Mouse (Mus musculus): ENCODE results near the gene Gm3435. TPM values are rescaled to one million over a fixed set of nuclear protein-coding genes. Genes with fewer than 3 reads are reported as not detected.
A peak's percentile ranks its signal among the peaks of the same experiment; 100 is the strongest.
"Not testable (repeated sequence)": the region's sequence is repeated elsewhere in the genome, so short reads cannot be mapped to it uniquely, and the experiment has no call there.

Gene Gm3435
- 8.8 and 9.7 TPM in 2 replicates for polyA plus RNA-seq (2012; rRNA removed)

GRCm38 (mm10) chr17:15009706-15010413 is at the start of gene Gm3435:
Gene Gm3435 (plus strand): TSS chr17:15010176.
- DNase-seq (ENCODE audit: low spot score): not testable (repeated sequence)

- DNase-seq (ENCODE audit: low spot score): peak; percentile 40
Measured at GRCm38 (mm10) chr17:14960520-14960919, 49.5 kb upstream of the Gm3435 start.

- DNase-seq (ENCODE audit: low spot score): peak; percentile 61
Measured at GRCm38 (mm10) chr17:14960951-14961556, 48.9 kb upstream of the Gm3435 start, which contains the start of gene Phf10. Gene Phf10 (minus strand): TSS chr17:14961273.

- DNase-seq (ENCODE audit: low spot score): not testable (repeated sequence)
Measured at GRCm38 (mm10) chr17:14961557-14962154, 48.3 kb upstream of the Gm3435 start.

GRCm38 (mm10) chr17:14968373-14968913 is 41.5 kb upstream of the Gm3435 start:
- not testable (repeated sequence) for DNase-seq (ENCODE audit: low spot score)

- not testable (repeated sequence) for DNase-seq (ENCODE audit: low spot score)
Measured at GRCm38 (mm10) chr17:14977718-14978361, 32.1 kb upstream of the Gm3435 start.

- DNase-seq (ENCODE audit: low spot score): not testable (repeated sequence)
Measured at GRCm38 (mm10) chr17:14978362-14979038, 31.5 kb upstream of the Gm3435 start, which contains the start of the genes 9030025P20Rik and Gm3417. Gene 9030025P20Rik (plus strand): TSS chr17:14978468. Gene Gm3417 (minus strand): TSS chr17:14978790.

- peak; percentile 12 for DNase-seq (ENCODE audit: low spot score)
Measured at GRCm38 (mm10) chr17:14990116-14990702, 19.8 kb upstream of the Gm3435 start.

- DNase-seq (ENCODE audit: low spot score): not testable (repeated sequence)
Measured at GRCm38 (mm10) chr17:14992522-14993138, 17.3 kb upstream of the Gm3435 start.

GRCm38 (mm10) chr17:14993139-14993832 is 16.7 kb upstream of the Gm3435 start:
- not testable (repeated sequence) for DNase-seq (ENCODE audit: low spot score)

GRCm38 (mm10) chr17:14994140-14994539 is 15.8 kb upstream of the Gm3435 start:
- DNase-seq (ENCODE audit: low spot score): not testable (repeated sequence)

GRCm38 (mm10) chr17:15000047-15000446 is 9.9 kb upstream of the Gm3435 start:
- not testable (repeated sequence) for DNase-seq (ENCODE audit: low spot score)

GRCm38 (mm10) chr17:15009088-15009487 is 888 bp upstream of the Gm3435 start:
- not testable (repeated sequence) for DNase-seq (ENCODE audit: low spot score)

- DNase-seq (ENCODE audit: low spot score): peak; percentile 20
Measured at GRCm38 (mm10) chr17:15021503-15022220, 11.7 kb downstream of the Gm3435 start.

GRCm38 (mm10) chr17:15023878-15024492 is 14.0 kb downstream of the Gm3435 start:
- not testable (repeated sequence) for DNase-seq (ENCODE audit: low spot score)

- not testable (repeated sequence) for DNase-seq (ENCODE audit: low spot score)
Measured at GRCm38 (mm10) chr17:15024502-15025193, 14.7 kb downstream of the Gm3435 start.

- not testable (repeated sequence) for DNase-seq (ENCODE audit: low spot score)
Measured at GRCm38 (mm10) chr17:15025513-15025912, 15.5 kb downstream of the Gm3435 start.

GRCm38 (mm10) chr17:15031414-15031813 is 21.4 kb downstream of the Gm3435 start:
- DNase-seq (ENCODE audit: low spot score): not testable (repeated sequence)
